Mouse (Mus musculus) heart, adult 2 months (tissue): ENCODE data around the gene Commd4.

Experiments
- CTCF ChIP-seq: fragments of 200-600 bp; IDR thresholded peaks from 2 replicates; pipeline ENCODE4 v1.8.1; 2022; ENCODE audit warnings: antibody characterized with exemption, mild to moderate bottlenecking, moderate library complexity
- EP300 ChIP-seq: fragments of 200-500 bp; IDR thresholded peaks from 2 replicates; pipeline ENCODE4 v1.6.1; 2011; ENCODE audit warnings: low read depth, low read length, control low read depth; ENCODE audit not compliant: insufficient read depth
- POLR2A ChIP-seq: fragments of 200-500 bp; IDR thresholded peaks from 2 replicates; pipeline ENCODE4 v1.6.1; 2011; ENCODE audit warnings: mild to moderate bottlenecking, low read depth, low read length, control low read depth; ENCODE audit not compliant: insufficient read depth

DNA sequence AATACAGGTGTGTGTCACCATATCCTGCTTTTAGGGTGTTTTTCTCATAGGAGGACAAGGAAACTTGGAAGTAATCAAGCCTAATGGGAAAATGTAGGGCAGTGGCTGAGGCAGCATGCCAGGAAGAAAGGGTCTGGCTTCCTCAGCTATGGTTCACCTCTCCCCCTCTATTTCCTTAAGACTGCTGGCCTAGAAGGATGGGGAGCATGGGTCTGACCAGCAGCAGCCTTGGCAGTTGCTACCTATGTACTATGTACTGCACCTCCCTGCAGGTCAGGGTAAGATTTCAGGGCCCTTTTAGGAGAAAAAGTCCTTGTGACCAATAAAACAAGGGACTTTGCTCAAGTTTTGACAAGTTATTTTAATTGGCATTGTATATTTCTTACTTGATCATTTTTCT, 28.5 kb downstream of the Commd4 start:
- no peak for TF ChIP-seq POLR2A
- TF ChIP-seq CTCF = no peak
- TF ChIP-seq EP300 = no peak
